Mouse (Mus musculus) heart, embryonic 16.5 days (tissue): Measurements from ENCODE around the gene Rpa1. TPM values are rescaled to one million over a fixed set of nuclear protein-coding genes. Genes with fewer than 3 reads are reported as not detected.
"Not testable (repeated sequence)": the region's sequence is repeated elsewhere in the genome, so short reads cannot be mapped to it uniquely, and the experiment has no call there.

Source experiments
- ATAC-seq: fragments of 200-750 bp; cut with Nextera tagmentation; replicated peaks from 2 replicates; pipeline ENCODE4 v1.8.0; 2017; ENCODE audit warnings: moderate number of reproducible peaks; ENCODE audit not compliant: insufficient read depth, low FRiP score; ENCODE audit errors: extremely low read depth
- H3K27ac ChIP-seq: fragments of 300-500 bp; sonication (generic); 2 replicates; pipeline ENCODE4 v1.5.1; 2014; ENCODE audit warnings: mild to moderate bottlenecking, low read length, control low read depth, moderate library complexity
- H3K27me3 ChIP-seq: fragments of 300-500 bp; sonication (generic); 2 replicates; pipeline ENCODE4 v1.6.1; 2014; ENCODE audit warnings: low read length, mixed read lengths; ENCODE audit not compliant: control insufficient read depth, insufficient read depth
- H3K36me3 ChIP-seq: fragments of 300-500 bp; sonication (generic); 2 replicates; pipeline ENCODE4 v1.6.1; 2014; ENCODE audit not compliant: control insufficient read depth, insufficient read depth
- H3K4me1 ChIP-seq: fragments of 300-500 bp; sonication (generic); 2 replicates; pipeline ENCODE4 v1.6.1; 2014; ENCODE audit warnings: low read length, mixed read lengths; ENCODE audit not compliant: control insufficient read depth, insufficient read depth
- H3K4me2 ChIP-seq: fragments of 300-500 bp; sonication (generic); 2 replicates; pipeline ENCODE4 v1.6.1; 2014; ENCODE audit warnings: low read depth, mild to moderate bottlenecking, control low read depth, low read length
- H3K4me3 ChIP-seq: fragments of 300-500 bp; sonication (generic); 2 replicates; pipeline ENCODE4 v1.5.1; 2014; ENCODE audit warnings: mild to moderate bottlenecking, control low read depth, low read length
- H3K9ac ChIP-seq: fragments of 300-500 bp; sonication (generic); 2 replicates; pipeline ENCODE4 v1.6.1; 2014; ENCODE audit warnings: low read length, control low read depth
- H3K9me3 ChIP-seq: fragments of 300-500 bp; sonication (generic); replicated peaks from 2 replicates; pipeline ENCODE4 v1.6.1; 2016; ENCODE audit warnings: low read length; ENCODE audit not compliant: control insufficient read depth
- WGBS: fragments of 180-500 bp; shearing (Covaris S2); extraction: QIAGEN DNeasy Blood & Tissue Kit; methylation state at CpG from one replicate; pipeline ENCODE4 v1.1.7; 2014; 5-methylcytosine and 5-hydroxymethylcytosine counted together
- polyA plus RNA-seq: library from polyadenylated mRNA; unstranded; fragments of >200 nt; fragmentation: Nextera tagmentation; extraction: Ambion mirVana; gene quantifications from 2 replicates; pipeline ENCODE4 v1.2.1, GENCODE M21; 2015

The Rpa1 gene
- polyA plus RNA-seq, 1 experiment from 2014 or later = 96.0 TPM

GRCm38 (mm10) chr11:75295534-75295933 lies 52.6 kb downstream of the Rpa1 start:
- peaks cover 56% of the 10 kb centered on the region for H3K4me1 ChIP-seq
- not testable (repeated sequence) for H3K27me3 ChIP-seq, H3K4me3 ChIP-seq, H3K9me3 ChIP-seq, ATAC-seq, H3K4me2 ChIP-seq, H3K9ac ChIP-seq, H3K36me3 ChIP-seq
- peak overlapping the region; percentile 89 for H3K27ac ChIP-seq
- WGBS = 87% methylated on average over 5 of the region's 5 CpGs

GRCm38 (mm10) chr11:75294862-75295261 lies 53.3 kb downstream of the Rpa1 start:
- ATAC-seq = peak; percentile 49; the same call in 1 of the 2 replicates
- 29% methylated on average over 9 of the region's 9 CpGs for WGBS
- H3K4me3 ChIP-seq = no peak overlapping the region
- H3K4me1 ChIP-seq = peaks cover 56% of the 10 kb centered on the region
- H3K9ac ChIP-seq = peak overlapping the region; percentile 23; the same call in 1 of the 2 replicates
- H3K27me3 ChIP-seq = no peaks in the 10 kb centered on the region
- H3K36me3 ChIP-seq = no peaks in the 10 kb centered on the region
- H3K9me3 ChIP-seq = no peaks in the 10 kb centered on the region
- H3K27ac ChIP-seq = peak overlapping the region; percentile 89
- peak overlapping the region; percentile 43 for H3K4me2 ChIP-seq

- 37% methylated on average over 21 of the region's 21 CpGs for WGBS
- Histone ChIP-seq H3K4me2 (peak overlapping the region; percentile 43; the same call in 1 of the 2 replicates), H3K27ac (peak overlapping the region; percentile 89), H3K27me3 (no peaks in the 10 kb centered on the region), H3K36me3 (no peaks in the 10 kb centered on the region), H3K9me3 (no peaks in the 10 kb centered on the region), H3K4me1 (peaks cover 59% of the 10 kb centered on the region), H3K4me3 (no peak overlapping the region), H3K9ac (peak overlapping the region; percentile 23; the same call in 1 of the 2 replicates)
- ATAC-seq = no peak
These were observed 54.2 kb downstream of the Rpa1 start for GRCm38 (mm10) chr11:75293852-75294361.

- Histone ChIP-seq H3K4me3 (no peak overlapping the region), H3K4me2 (no peak overlapping the region), H3K4me1 (peaks cover 60% of the 10 kb centered on the region), H3K9me3 (no peaks in the 10 kb centered on the region), H3K27me3 (no peaks in the 10 kb centered on the region), H3K9ac (no peak overlapping the region), H3K36me3 (no peaks in the 10 kb centered on the region), H3K27ac (no peak overlapping the region)
- ATAC-seq = no peak
- 84% methylated on average over 7 of the region's 7 CpGs for whole genome bisulfite sequencing
These were observed 55.8 kb downstream of the Rpa1 start for GRCm38 (mm10) chr11:75292281-75292680.

GRCm38 (mm10) chr11:75291389-75292215 lies 56.5 kb downstream of the Rpa1 start:
- Histone ChIP-seq H3K27me3 (no peaks in the 10 kb centered on the region), H3K9ac (peak overlapping the region; percentile 3; the same call in 1 of the 2 replicates), H3K4me2 (peak overlapping the region; percentile 47), H3K36me3 (no peaks in the 10 kb centered on the region), H3K27ac (peak overlapping the region; percentile 46), H3K9me3 (no peaks in the 10 kb centered on the region), H3K4me3 (peak overlapping the region; percentile 3; the same call in 1 of the 2 replicates), H3K4me1 (peaks cover 54% of the 10 kb centered on the region)
- WGBS = 24% methylated on average over 25 of the region's 25 CpGs
- peak; percentile 57 for ATAC-seq

GRCm38 (mm10) chr11:75290566-75291271 lies 57.4 kb downstream of the Rpa1 start:
- Histone ChIP-seq H3K4me1 (peaks cover 51% of the 10 kb centered on the region), H3K27ac (peak overlapping the region; percentile 46), H3K4me2 (peak overlapping the region; percentile 47)

GRCm38 (mm10) chr11:75289120-75289519 lies 59.0 kb downstream of the Rpa1 start:
- ATAC-seq = no peak
- H3K36me3 ChIP-seq = no peaks in the 10 kb centered on the region
- peaks cover 39% of the 10 kb centered on the region for H3K4me1 ChIP-seq
- peak overlapping the region; percentile 90 for H3K27ac ChIP-seq
- WGBS = 48% methylated on average over 2 of the region's 2 CpGs
- no peak overlapping the region for H3K9ac ChIP-seq
- no peak overlapping the region for H3K4me2 ChIP-seq
- no peak overlapping the region for H3K4me3 ChIP-seq
- no peaks in the 10 kb centered on the region for H3K27me3 ChIP-seq
- no peaks in the 10 kb centered on the region for H3K9me3 ChIP-seq

More at GRCm38 (mm10) chr11:75290566-75291271, 57.4 kb downstream of the Rpa1 start:
- Histone ChIP-seq H3K36me3 (no peaks in the 10 kb centered on the region), H3K4me3 (no peak overlapping the region), H3K27me3 (no peaks in the 10 kb centered on the region), H3K9me3 (no peaks in the 10 kb centered on the region), H3K9ac (peak overlapping the region; percentile 3; the same call in 1 of the 2 replicates)
- ATAC-seq = no peak
- 14% methylated on average over 6 of the region's 6 CpGs for WGBS

GRCm38 (mm10) chr11:75288517-75288916 lies 59.6 kb downstream of the Rpa1 start:
- no peak overlapping the region for H3K4me3 ChIP-seq
- 78% methylated on average over 8 of the region's 8 CpGs for WGBS
- H3K4me2 ChIP-seq = peak overlapping the region; percentile 2; the same call in 1 of the 2 replicates
- no peaks in the 10 kb centered on the region for H3K36me3 ChIP-seq
- no peaks in the 10 kb centered on the region for H3K9me3 ChIP-seq
- H3K4me1 ChIP-seq = peaks cover 35% of the 10 kb centered on the region
- H3K9ac ChIP-seq = peak overlapping the region; percentile 58
- H3K27me3 ChIP-seq = no peaks in the 10 kb centered on the region
- no peak for ATAC-seq
- H3K27ac ChIP-seq = peak overlapping the region; percentile 90
